Mouse (Mus musculus) forebrain, postnatal 0 days (tissue): ENCODE results near the gene Grin2c. TPM values are rescaled to one million over a fixed set of nuclear protein-coding genes. Genes with fewer than 3 reads are reported as not detected.

Source experiments
- ATAC-seq: fragments of 200-750 bp; cut with Nextera tagmentation; 2 replicates; pipeline ENCODE4 v1.8.0; 2017; ENCODE audit warnings: mild to moderate bottlenecking, moderate library complexity
- DNase-seq: peaks from one replicate; pipeline ENCODE4 v3.0.0-alpha.2; 2015
- H3K27ac ChIP-seq: fragments of 300-500 bp; sonication (generic); 2 replicates; pipeline ENCODE4 v1.5.1; 2014; ENCODE audit warnings: low read depth, mild to moderate bottlenecking, antibody characterized with exemption, low read length, moderate library complexity, mixed read lengths
- H3K27me3 ChIP-seq: fragments of 300-500 bp; sonication (generic); 2 replicates; pipeline ENCODE4 v1.6.1; 2014; ENCODE audit warnings: mild to moderate bottlenecking, low read length, mixed read lengths; ENCODE audit not compliant: insufficient read depth
- H3K36me3 ChIP-seq: fragments of 300-500 bp; sonication (generic); 2 replicates; pipeline ENCODE4 v1.6.1; 2014; ENCODE audit warnings: mild to moderate bottlenecking, moderate library complexity; ENCODE audit not compliant: insufficient read depth
- H3K4me1 ChIP-seq: fragments of 300-500 bp; sonication (generic); 2 replicates; pipeline ENCODE4 v1.6.1; 2014; ENCODE audit warnings: antibody characterized with exemption; ENCODE audit not compliant: insufficient read depth
- H3K4me2 ChIP-seq: fragments of 300-500 bp; sonication (generic); 2 replicates; pipeline ENCODE4 v1.6.1; 2014; ENCODE audit warnings: low read depth, mild to moderate bottlenecking, moderate library complexity
- H3K4me3 ChIP-seq: fragments of 300-500 bp; sonication (generic); 2 replicates; pipeline ENCODE4 v1.5.1; 2014; ENCODE audit warnings: low read depth, low read length, mixed read lengths
- H3K9ac ChIP-seq: fragments of 300-500 bp; sonication (generic); 2 replicates; pipeline ENCODE4 v1.6.1; 2014; ENCODE audit warnings: mild to moderate bottlenecking
- H3K9me3 ChIP-seq: fragments of 300-500 bp; sonication (generic); 2 replicates; pipeline ENCODE4 v1.6.1; 2016; ENCODE audit warnings: low read length
- CTCF ChIP-seq: sonication (generic); IDR thresholded peaks from 2 replicates; pipeline ENCODE4 v1.5.1; 2016; ENCODE audit warnings: antibody characterized with exemption, control low read depth, low read depth
- WGBS: fragments of 180-500 bp; shearing (Covaris S2); extraction: QIAGEN DNeasy Blood & Tissue Kit; methylation state at CpG from one replicate; pipeline ENCODE4 v1.1.7; 2014; 5-methylcytosine and 5-hydroxymethylcytosine counted together
- polyA plus RNA-seq: library from polyadenylated mRNA; unstranded; fragments of >200 nt; fragmentation: Nextera tagmentation; extraction: Ambion mirVana; gene quantifications from 2 replicates; pipeline ENCODE4 v1.2.1, GENCODE M21; 2015
- total RNA-seq: library from RNA; depleted of rRNA; stranded (reverse); fragments of >200 nt; gene quantifications from 2 replicates; pipeline ENCODE4 v1.2.3, GENCODE M21; 2014

The Grin2c gene
- total and polyA plus RNA-seq, 2 experiments from 2014 or later: 0.48 to 1.6 TPM

DNA sequence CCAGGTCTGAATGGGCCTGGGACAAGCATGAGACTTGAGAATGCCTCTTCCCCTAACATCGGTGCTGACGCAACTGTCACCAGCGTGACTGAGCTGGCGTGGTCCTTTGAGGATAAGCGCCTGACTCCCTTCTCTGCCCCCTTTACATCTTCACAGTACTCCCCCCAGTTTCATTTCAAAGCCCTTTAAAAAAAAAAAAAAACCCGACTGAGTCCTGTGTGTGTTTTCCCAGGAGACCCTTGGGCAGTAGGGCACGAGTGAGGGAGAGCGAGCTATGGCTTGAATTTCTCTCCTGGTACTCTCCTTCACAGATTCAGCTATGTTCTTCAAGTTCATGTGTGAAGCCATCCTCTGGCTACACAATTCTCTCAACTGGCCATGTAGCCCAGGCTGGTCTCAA is 31.1 kb upstream of the Grin2c start:
- H3K36me3 ChIP-seq: no peaks in the 10 kb centered on the region
- DNase-seq: no peak
- H3K9me3 ChIP-seq: no peaks in the 10 kb centered on the region
- no peak overlapping the region for H3K4me2 ChIP-seq
- no peak for ATAC-seq
- H3K4me3 ChIP-seq: no peak overlapping the region
- H3K27me3 ChIP-seq: no peaks in the 10 kb centered on the region
- no peak for TF ChIP-seq CTCF
- no peak overlapping the region for H3K27ac ChIP-seq
- H3K4me1 ChIP-seq: peaks cover 5% of the 10 kb centered on the region
- WGBS: 72% methylated on average over 8 of the region's 8 CpGs
- no peak overlapping the region for H3K9ac ChIP-seq

DNA sequence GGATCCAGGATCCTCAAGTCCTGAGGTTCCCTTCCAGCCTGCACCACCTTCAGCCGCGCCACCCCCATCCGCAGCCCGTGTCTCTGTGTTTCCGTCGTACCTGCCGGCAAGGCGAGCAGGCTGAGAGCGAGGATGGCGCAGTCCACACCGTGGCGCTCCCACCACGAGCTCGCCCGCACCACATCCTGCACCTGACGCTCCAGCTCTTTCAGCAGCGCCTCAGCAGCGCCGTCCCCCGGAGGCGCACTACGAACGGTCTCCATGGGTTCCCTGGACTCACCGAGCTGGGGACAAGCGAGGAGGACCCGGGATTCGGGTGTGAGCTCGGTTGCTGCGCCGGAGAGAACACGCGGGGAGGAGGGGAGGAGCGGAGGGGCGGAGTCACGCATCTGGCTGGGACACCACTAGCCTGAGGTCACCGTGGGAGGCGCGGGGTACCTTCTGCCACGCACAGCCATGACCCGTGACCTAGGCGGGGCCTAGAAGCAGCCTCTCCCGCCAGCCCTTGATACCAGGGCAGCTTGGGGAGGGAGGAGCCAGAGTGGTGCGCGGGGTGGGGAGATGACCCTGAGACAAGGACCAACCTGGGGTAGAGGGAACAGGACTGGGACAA is 30.3 kb upstream of the Grin2c start, which contains the start of gene Fads6:
Fads6 (minus strand) TSS at position 450 of the 613 bp plus-strand sequence.
- DNase-seq: peak; percentile 77
- H3K4me3 ChIP-seq: peak within 1 kb of the TSS; percentile 36
- peaks cover 5% of the 10 kb centered on the region for H3K4me1 ChIP-seq
- under 1% methylated on average over 44 of the region's 44 CpGs for WGBS
- 0 out of 2 replicates have a peak within 1 kb of the TSS, but pooled peaks have one; percentile 6 for H3K27ac ChIP-seq
- peak; percentile 96 for ATAC-seq
- TF ChIP-seq CTCF: peak; percentile 77
- H3K9ac ChIP-seq: peak within 1 kb of the TSS; percentile 44
- no peaks in the 10 kb centered on the region for H3K36me3 ChIP-seq
- no peaks in the 10 kb centered on the region for H3K9me3 ChIP-seq
- H3K27me3 ChIP-seq: no peaks in the 10 kb centered on the region
- peak within 1 kb of the TSS; percentile 63 for H3K4me2 ChIP-seq

DNA sequence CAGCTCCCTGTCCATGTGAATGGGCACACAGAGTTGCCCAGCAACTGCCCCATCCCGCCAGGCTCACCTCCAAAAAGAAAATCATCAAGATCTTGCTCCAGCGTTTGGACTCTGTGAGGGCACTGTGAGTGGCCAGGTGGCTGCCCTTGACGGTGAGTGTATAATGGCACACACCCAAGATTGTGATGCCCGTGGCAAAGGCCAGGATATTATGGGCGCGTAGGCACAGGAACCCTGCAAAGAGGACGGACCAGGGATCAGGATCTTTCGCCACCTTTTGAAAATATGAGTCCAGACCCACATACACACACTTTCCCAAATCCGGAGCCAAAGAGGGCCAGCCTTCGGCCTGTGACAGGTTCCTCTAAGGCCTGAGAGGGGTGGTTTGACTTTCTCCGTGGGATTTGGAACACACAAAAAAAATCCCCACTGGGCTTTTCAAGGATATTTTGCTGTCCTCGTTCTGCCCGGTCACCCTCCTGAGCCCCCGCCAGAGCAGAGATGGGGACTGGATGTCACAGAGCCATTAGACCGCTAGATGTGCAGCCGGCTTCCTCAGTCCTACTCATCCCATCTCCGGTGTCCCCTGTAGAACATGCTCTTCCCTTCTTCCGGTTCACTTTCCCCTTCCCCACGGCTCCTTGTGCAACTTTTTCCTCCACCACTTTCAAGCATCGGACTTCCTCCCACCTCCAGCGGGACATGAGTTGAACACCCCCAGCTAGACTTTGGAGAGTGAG is 29.6 kb upstream of the Grin2c start:
- no peaks in the 10 kb centered on the region for H3K27me3 ChIP-seq
- no peak for TF ChIP-seq CTCF
- peak overlapping the region; percentile 44 for H3K9ac ChIP-seq
- no peak overlapping the region for H3K27ac ChIP-seq
- H3K9me3 ChIP-seq: no peaks in the 10 kb centered on the region
- no peaks in the 10 kb centered on the region for H3K36me3 ChIP-seq
- peak overlapping the region; percentile 63 for H3K4me2 ChIP-seq
- ATAC-seq (peak; percentile 23), DNase-seq (no peak)
- H3K4me1 ChIP-seq: peaks cover 5% of the 10 kb centered on the region
- 50% methylated on average over 21 of the region's 21 CpGs for WGBS
- H3K4me3 ChIP-seq: peak overlapping the region; percentile 36

DNA sequence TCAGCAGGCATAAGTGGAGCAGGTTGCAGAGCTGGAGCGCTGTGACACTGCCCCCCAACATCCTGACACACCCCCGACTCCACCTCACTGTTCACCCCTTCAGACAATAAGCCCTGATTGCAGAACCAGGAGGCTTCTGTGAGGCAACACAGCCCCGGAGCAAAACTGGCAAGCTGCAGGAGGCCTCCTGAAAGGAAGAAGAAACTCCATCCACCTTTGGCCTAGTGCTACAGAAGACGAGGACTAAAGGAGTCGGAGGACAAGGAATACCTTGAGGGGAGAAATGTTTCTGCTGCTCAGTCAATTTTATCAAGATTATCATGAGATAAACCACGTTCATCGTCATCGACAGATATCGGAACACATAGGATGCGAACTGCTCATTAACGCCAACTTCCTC is 28.9 kb upstream of the Grin2c start:
- no peak overlapping the region for H3K27ac ChIP-seq
- no peaks in the 10 kb centered on the region for H3K27me3 ChIP-seq
- H3K4me1 ChIP-seq: peaks cover 5% of the 10 kb centered on the region
- H3K9me3 ChIP-seq: no peaks in the 10 kb centered on the region
- no peak for TF ChIP-seq CTCF
- ATAC-seq: no peak
- no peaks in the 10 kb centered on the region for H3K36me3 ChIP-seq
- no peak overlapping the region for H3K4me3 ChIP-seq
- 89% methylated on average over 11 of the region's 11 CpGs for WGBS
- H3K4me2 ChIP-seq: no peak overlapping the region
- no peak overlapping the region for H3K9ac ChIP-seq
- DNase-seq: no peak

DNA sequence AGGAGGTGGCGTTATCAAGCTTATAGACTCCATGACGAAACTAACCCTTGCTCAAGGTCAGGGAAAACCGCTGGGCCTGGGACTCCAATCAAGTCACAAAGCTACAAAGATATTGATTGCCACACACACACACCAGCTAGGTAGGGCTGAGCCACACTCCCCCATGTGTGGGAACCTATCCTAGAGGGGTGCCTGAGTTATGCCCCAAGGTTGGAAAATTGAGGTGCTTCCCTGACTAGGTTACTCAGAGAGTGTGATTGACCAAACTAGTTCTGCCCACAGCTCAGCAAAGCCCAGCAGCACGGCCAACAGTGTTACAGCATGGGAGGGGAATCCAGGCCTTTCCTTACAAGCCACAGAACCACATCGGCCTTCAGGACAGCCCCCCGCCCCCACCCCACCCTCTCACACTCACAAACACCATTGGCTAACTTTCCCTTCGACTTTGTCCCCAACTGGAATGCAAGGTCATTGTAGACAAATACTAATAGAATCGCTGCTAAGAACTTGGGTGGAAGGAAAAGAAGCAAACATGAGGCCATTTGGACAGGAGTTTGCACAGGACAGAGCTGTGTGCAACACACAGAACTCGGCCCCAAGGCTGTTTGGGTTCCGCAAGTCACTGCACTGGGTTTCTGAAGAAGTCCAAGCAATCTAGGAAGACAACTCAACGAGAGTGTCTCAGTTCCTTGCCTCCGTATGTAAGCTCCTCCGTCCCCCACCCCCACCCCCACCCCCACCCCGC is 25.8 kb upstream of the Grin2c start:
- no peak overlapping the region for H3K9ac ChIP-seq
- no peaks in the 10 kb centered on the region for H3K27me3 ChIP-seq
- peaks cover 5% of the 10 kb centered on the region for H3K4me1 ChIP-seq
- no peak overlapping the region for H3K4me2 ChIP-seq
- no peaks in the 10 kb centered on the region for H3K9me3 ChIP-seq
- ATAC-seq (no peak), DNase-seq (no peak)
- TF ChIP-seq CTCF: no peak
- no peak overlapping the region for H3K27ac ChIP-seq
- no peak overlapping the region for H3K4me3 ChIP-seq
- H3K36me3 ChIP-seq: no peaks in the 10 kb centered on the region
- 74% methylated on average over 14 of the region's 14 CpGs for WGBS

DNA sequence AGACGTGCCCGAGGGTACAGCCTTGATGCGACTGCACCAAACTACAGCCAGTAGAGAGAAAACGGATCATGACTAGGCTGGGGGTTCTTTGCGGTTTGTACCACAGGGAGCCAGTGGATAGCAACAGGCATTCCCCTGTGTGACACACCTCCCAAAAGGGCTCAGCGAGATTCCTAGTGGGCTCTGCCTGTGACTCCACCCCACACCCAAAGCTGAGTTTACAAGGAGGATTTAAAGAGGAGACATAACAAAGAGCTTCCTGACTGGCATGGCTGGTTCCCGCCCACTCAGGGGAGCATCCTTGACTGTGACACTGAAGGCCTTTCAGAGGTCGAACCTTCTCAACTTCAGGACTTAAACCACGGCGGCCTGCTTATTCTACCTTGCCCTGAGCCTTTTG is 24.5 kb upstream of the Grin2c start:
- 87% methylated on average over 10 of the region's 10 CpGs for WGBS
- H3K27me3 ChIP-seq: no peaks in the 10 kb centered on the region
- H3K36me3 ChIP-seq: no peaks in the 10 kb centered on the region
- no peaks in the 10 kb centered on the region for H3K9me3 ChIP-seq
- H3K4me2 ChIP-seq: no peak overlapping the region
- no peak for DNase-seq
- H3K4me3 ChIP-seq: no peak overlapping the region
- no peaks in the 10 kb centered on the region; the same call in 1 of the 2 replicates for H3K4me1 ChIP-seq
- no peak overlapping the region for H3K27ac ChIP-seq
- H3K9ac ChIP-seq: no peak overlapping the region
- ATAC-seq: no peak
- TF ChIP-seq CTCF: no peak
